Mouse (Mus musculus) ES-E14 (cell line): Measurements from ENCODE around the gene Plcd1. TPM values are rescaled to one million over a fixed set of nuclear protein-coding genes. Genes with fewer than 3 reads are reported as not detected.

ENCODE experiments used
- DNase-seq: peaks from one replicate; pipeline ENCODE4 v3.0.0-alpha.2; 2013; ENCODE audit warnings: low read depth, low spot score
- H3K27ac ChIP-seq: 2 replicates; pipeline ENCODE4 v1.5.1; 2012; ENCODE audit warnings: low read depth, mild to moderate bottlenecking, low read length, moderate library complexity, mixed read lengths; ENCODE audit not compliant: poor library complexity, insufficient read depth, severe bottlenecking
- H3K36me3 ChIP-seq: 2 replicates; pipeline ENCODE4 v1.6.1; 2012; ENCODE audit warnings: mild to moderate bottlenecking, low read length, moderate library complexity, mixed read lengths; ENCODE audit not compliant: control insufficient read depth, poor library complexity, insufficient read depth, severe bottlenecking
- H3K4me1 ChIP-seq, 2 experiments: fragments of 150-350 bp in 1 of 2; sonication (generic) in 1 of 2; 2 replicates each; pipeline ENCODE4 v1.6.1; 2012; ENCODE audit warnings: low read length in 2 of 2, mild to moderate bottlenecking in 1 of 2, mixed read lengths in 1 of 2; ENCODE audit not compliant: control insufficient read depth in 2 of 2, insufficient read depth in 2 of 2, poor library complexity in 1 of 2
- H3K4me3 ChIP-seq, 2 experiments: fragments of 150-350 bp in 1 of 2; sonication (generic) in 1 of 2; 2 replicates each; pipeline ENCODE4 v1.5.1; 2012; ENCODE audit warnings: low read length in 2 of 2, low read depth in 1 of 2, mild to moderate bottlenecking in 1 of 2, mixed read lengths in 1 of 2; ENCODE audit not compliant: insufficient read depth in 1 of 2, poor library complexity in 1 of 2, severe bottlenecking in 1 of 2
- H3K9ac ChIP-seq: 2 replicates; pipeline ENCODE4 v1.6.1; 2012; ENCODE audit warnings: low read depth, mild to moderate bottlenecking, low read length, mixed read lengths; ENCODE audit not compliant: poor library complexity, insufficient read depth, severe bottlenecking
- H3K9me3 ChIP-seq: fragments of 150-350 bp; sonication (generic); 2 replicates; pipeline ENCODE4 v1.6.1; 2012; ENCODE audit warnings: low read depth, mild to moderate bottlenecking, low read length; ENCODE audit not compliant: control insufficient read depth, insufficient read depth
- CHD2 ChIP-seq: IDR thresholded peaks from 2 replicates; pipeline ENCODE4 v1.6.1; 2014; ENCODE audit warnings: mild to moderate bottlenecking, low read depth, low read length, inconsistent platforms
- HCFC1 ChIP-seq: IDR thresholded peaks from 2 replicates; pipeline ENCODE4 v1.6.1; 2012; ENCODE audit warnings: low read length, inconsistent platforms, borderline replicate concordance; ENCODE audit not compliant: insufficient read depth
- MAFK ChIP-seq: IDR thresholded peaks from 2 replicates; pipeline ENCODE4 v1.6.1; 2014; ENCODE audit warnings: mild to moderate bottlenecking, low read depth, low read length, inconsistent platforms; ENCODE audit not compliant: insufficient read depth
- ZC3H11A ChIP-seq: IDR thresholded peaks from 2 replicates; pipeline ENCODE4 v1.6.1; 2012; ENCODE audit warnings: low read depth, mild to moderate bottlenecking, inconsistent platforms, low read length, borderline replicate concordance
- ZNF384 ChIP-seq: IDR thresholded peaks from 2 replicates; pipeline ENCODE4 v1.6.1; 2012; ENCODE audit warnings: low read depth, low read length, inconsistent platforms
- in situ Hi-C, 2 experiments: fragments of 600-800 bp; cut with MboI; formaldehyde crosslinking; loops; one replicate each; pipeline ENCODE4 v1.15.1; 2025; ENCODE audit warnings: low sequenced_read_pairs in 2 of 2, inconsistent platforms in 1 of 2; ENCODE audit not compliant: unreplicated experiment in 2 of 2
- total RNA-seq: library from RNA; depleted of rRNA; stranded (reverse); fragments of 300-350 nt; gene quantifications from 2 replicates; pipeline ENCODE4 v1.2.3, GENCODE M21; 2012

Plcd1 gene
- total RNA-seq, 1 experiment: 13.1 TPM

GRCm38 (mm10) chr9:119067601-119068000, 25.7 kb downstream of the Plcd1 start:
- H3K9ac ChIP-seq: no peak overlapping the region
- in situ Hi-C loops: loop anchor here in 1 of 2 experiments (5.0 kb wide), 1 partner anchor 150 kb away; no protein-coding TSS in a partner anchor

GRCm38 (mm10) chr9:119064296-119064695, 29.0 kb downstream of the Plcd1 start:
- in situ Hi-C loops: no loop called here
- Histone ChIP-seq H3K4me1 (peaks cover 4 to 18% of the 10 kb centered on the region in 2 experiments; a peak in 1 of 4 replicates), H3K27ac (no peak overlapping the region), H3K4me3 (no peak overlapping the region), H3K36me3 (no peaks in the 10 kb centered on the region), H3K9me3 (no peaks in the 10 kb centered on the region), H3K9ac (peak overlapping the region; percentile 2; the same call in 1 of the 2 replicates)
- TF ChIP-seq HCFC1 (no peak), ZNF384 (no peak), CHD2 (no peak)
- no peak for DNase-seq

More at GRCm38 (mm10) chr9:119067601-119068000, 25.7 kb downstream of the Plcd1 start:
- no peaks in the 10 kb centered on the region for H3K9me3 ChIP-seq
- peaks cover 4 to 21% of the 10 kb centered on the region in 2 experiments; a peak in 1 of 4 replicates for H3K4me1 ChIP-seq
- H3K4me3 ChIP-seq: no peak overlapping the region
- TF ChIP-seq MAFK (no peak), HCFC1 (no peak), ZC3H11A (peak; percentile 73)
- peaks cover 3% of the 10 kb centered on the region; the same call in 1 of the 2 replicates for H3K36me3 ChIP-seq
- H3K27ac ChIP-seq: no peak overlapping the region
- peak; percentile 58 for DNase-seq

- Histone ChIP-seq H3K9me3 (no peaks in the 10 kb centered on the region), H3K4me1 (peaks cover 4 to 18% of the 10 kb centered on the region in 2 experiments; a peak in 1 of 4 replicates), H3K4me3 (peak overlapping the region in 1 of 2 experiments; percentile 55; a peak in 2 of 4 replicates), H3K9ac (peak overlapping the region; percentile 18; the same call in 1 of the 2 replicates), H3K27ac (no peak overlapping the region), H3K36me3 (no peaks in the 10 kb centered on the region)
- in situ Hi-C loops: no loop called here
- DNase-seq: peak; percentile 65
- TF ChIP-seq MAFK (no peak), HCFC1 (no peak), ZC3H11A (no peak), ZNF384 (no peak), CHD2 (no peak)
These were observed 30.2 kb downstream of the Plcd1 start for GRCm38 (mm10) chr9:119063036-119063644.

- Histone ChIP-seq H3K9me3 (no peaks in the 10 kb centered on the region), H3K9ac (no peak overlapping the region), H3K36me3 (no peaks in the 10 kb centered on the region), H3K4me1 (peaks cover 4 to 29% of the 10 kb centered on the region in 2 experiments; a peak in 2 of 4 replicates), H3K27ac (no peak overlapping the region), H3K4me3 (no peak overlapping the region)
- in situ Hi-C loops: no loop called here
- TF ChIP-seq MAFK (no peak), ZC3H11A (no peak), HCFC1 (no peak), ZNF384 (no peak), CHD2 (no peak)
- DNase-seq: no peak
These were observed 32.6 kb downstream of the Plcd1 start for GRCm38 (mm10) chr9:119060701-119061100.
